Mouse (Mus musculus): ENCODE data around the gene Pigk.

DNA sequence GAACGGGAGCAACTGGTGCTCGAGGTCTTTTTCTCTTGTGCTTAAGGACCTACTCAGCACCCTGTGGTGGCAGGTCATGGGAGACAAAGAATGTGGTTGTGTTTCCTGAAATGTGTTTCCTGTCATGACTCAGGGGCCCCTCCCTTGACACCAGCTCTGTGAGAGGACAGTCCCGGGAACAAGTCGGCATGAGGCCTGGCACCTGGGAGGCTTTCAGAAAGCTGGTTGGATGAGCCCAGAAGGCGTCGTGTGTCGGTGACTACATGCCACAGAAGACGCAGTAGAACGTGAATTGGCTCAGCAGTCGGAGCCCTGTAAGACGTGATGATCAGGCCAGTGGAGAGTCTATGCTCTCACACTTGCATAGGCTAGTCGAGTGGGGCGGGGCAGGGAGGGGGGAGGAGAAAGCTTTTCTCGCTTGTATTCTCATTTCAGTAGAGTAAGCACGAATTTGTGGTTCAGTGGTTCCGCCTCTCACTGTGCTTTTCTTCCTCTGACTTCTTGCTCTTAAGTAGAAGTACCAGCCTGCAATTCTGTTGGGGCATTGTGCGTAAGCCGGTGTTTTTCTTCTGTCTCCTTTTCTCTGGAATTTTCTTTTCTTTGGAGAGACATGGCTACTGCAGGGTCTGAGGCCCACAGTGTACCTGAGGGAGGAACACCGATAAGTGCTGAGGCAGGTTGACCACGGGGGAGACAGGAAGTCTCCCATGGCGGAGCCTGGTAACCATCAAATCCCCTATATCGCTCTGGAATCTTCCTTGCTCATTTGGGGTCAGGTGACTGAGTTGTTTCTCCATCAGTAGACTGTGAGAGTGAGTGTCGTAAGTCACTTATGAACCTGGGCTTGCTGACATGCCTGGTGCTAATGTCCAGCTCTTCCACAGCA lies 198.6 kb downstream of the Pigk start:
- no peak for TF ChIP-seq CTCF (IDR thresholded peaks at IDR 0.05; ENCODE audit: borderline replicate concordance, extremely low read depth, insufficient read depth, insufficient read length)
- no peak for TF ChIP-seq POLR2A (IDR thresholded peaks at IDR 0.05; ENCODE audit: borderline replicate concordance, extremely low read depth, insufficient read depth, insufficient read length, poor library complexity, severe bottlenecking)

Data from brain, embryonic 14.5 days (tissue).